Mouse (Mus musculus) CH12.LX (cell line): ENCODE results near the gene Lypd6b. TPM values are rescaled to one million over a fixed set of nuclear protein-coding genes. Genes with fewer than 3 reads are reported as not detected.

Experiments
- DNase-seq: peaks from one replicate; pipeline ENCODE4 v3.0.0-alpha.2; 2013; ENCODE audit errors: extremely low read depth
- H3K27ac ChIP-seq: 2 replicates; pipeline ENCODE4 v1.5.1; 2012; ENCODE audit warnings: low read depth, mild to moderate bottlenecking, control low read depth, moderate library complexity; ENCODE audit not compliant: insufficient read depth
- H3K27me3 ChIP-seq: replicated peaks from 2 replicates; pipeline ENCODE3; 2012; ENCODE audit warnings: inconsistent platforms
- H3K36me3 ChIP-seq, 2 experiments: replicated peaks in 1 of 2; 2 replicates each; pipeline versions ENCODE3 to v1.6.1; 2012; ENCODE audit warnings: inconsistent platforms in 1 of 2, low read length in 1 of 2, mild to moderate bottlenecking in 1 of 2, mixed read lengths in 1 of 2, moderate library complexity in 1 of 2; ENCODE audit not compliant: control insufficient read depth in 1 of 2, insufficient read depth in 1 of 2
- H3K4me1 ChIP-seq, 2 experiments: 2 replicates each; pipeline ENCODE4 v1.6.1; 2012; ENCODE audit warnings: inconsistent platforms in 1 of 2, moderate library complexity in 1 of 2; ENCODE audit not compliant: insufficient read depth in 2 of 2, control insufficient read depth in 1 of 2
- H3K4me2 ChIP-seq: 2 replicates; pipeline ENCODE4 v1.6.1; 2012; ENCODE audit warnings: low read depth, mild to moderate bottlenecking, control low read depth; ENCODE audit not compliant: poor library complexity, insufficient read depth, severe bottlenecking
- H3K4me3 ChIP-seq, 3 experiments: fragments of 150-350 bp in 1 of 3; sonication (generic) in 1 of 3; replicated peaks in 1 of 3; 2 replicates each; pipeline versions ENCODE3 to v1.5.1; 2011 to 2012; ENCODE audit warnings: low read depth in 2 of 3, low read length in 2 of 3, mild to moderate bottlenecking in 2 of 3, moderate library complexity in 2 of 3, control low read depth in 1 of 3, improper control_type of control experiment in 1 of 3, inconsistent platforms in 1 of 3, mixed read lengths in 1 of 3; ENCODE audit not compliant: poor library complexity in 1 of 3
- H3K79me2 ChIP-seq: replicated peaks from 2 replicates; pipeline ENCODE4 v1.6.1; 2012; ENCODE audit warnings: mild to moderate bottlenecking, moderate library complexity; ENCODE audit not compliant: control insufficient read depth, poor library complexity, insufficient read depth, severe bottlenecking; ENCODE audit errors: extremely low read depth
- H3K9ac ChIP-seq: 2 replicates; pipeline ENCODE4 v1.6.1; 2012; ENCODE audit warnings: low read depth, mild to moderate bottlenecking, control low read depth, moderate library complexity; ENCODE audit not compliant: insufficient read depth
- H3K9me3 ChIP-seq: replicated peaks from 2 replicates; pipeline ENCODE3; 2012; ENCODE audit warnings: low read length, inconsistent platforms, mixed read lengths
- BHLHE40 ChIP-seq: IDR thresholded peaks from 2 replicates; pipeline ENCODE4 v1.6.1; 2011; ENCODE audit warnings: mild to moderate bottlenecking, low read depth, low read length, improper control_type of control experiment
- CHD2 ChIP-seq: IDR thresholded peaks from 2 replicates; pipeline ENCODE4 v1.6.1; 2011; ENCODE audit warnings: low read length, improper control_type of control experiment
- CTCF ChIP-seq, 2 experiments: IDR thresholded peaks in 1 of 2; conservative IDR thresholded peaks in 1 of 2; 2 replicates each; pipeline ENCODE4 v1.5.1; 2011 to 2012; ENCODE audit warnings: low read depth in 2 of 2, low read length in 2 of 2, improper control_type of control experiment in 1 of 2, inconsistent platforms in 1 of 2, mild to moderate bottlenecking in 1 of 2, moderate library complexity in 1 of 2
- E2F4 ChIP-seq: IDR thresholded peaks from 2 replicates; pipeline ENCODE4 v1.6.1; 2011; ENCODE audit warnings: low read depth, low read length, improper control_type of control experiment; ENCODE audit not compliant: insufficient replicate concordance
- ELF1 ChIP-seq: IDR thresholded peaks from 2 replicates; pipeline ENCODE4 v1.6.1; 2014; ENCODE audit warnings: low read depth, mild to moderate bottlenecking, inconsistent platforms, low read length, improper control_type of control experiment
- ETS1 ChIP-seq: conservative IDR thresholded peaks from 2 replicates; pipeline ENCODE4 v1.6.1; 2012; ENCODE audit warnings: low read depth, mild to moderate bottlenecking, inconsistent platforms, low read length, improper control_type of control experiment, moderate library complexity
- GABPA ChIP-seq: IDR thresholded peaks from 2 replicates; pipeline ENCODE4 v1.6.1; 2012; ENCODE audit warnings: low read depth, low read length, improper control_type of control experiment, inconsistent platforms; ENCODE audit not compliant: insufficient replicate concordance
- HCFC1 ChIP-seq: IDR thresholded peaks from 2 replicates; pipeline ENCODE4 v1.6.1; 2012; ENCODE audit warnings: low read depth, mild to moderate bottlenecking, inconsistent platforms, low read length, improper control_type of control experiment
- JUN ChIP-seq: IDR thresholded peaks from 2 replicates; pipeline ENCODE4 v1.6.1; 2011; ENCODE audit warnings: low read depth, mild to moderate bottlenecking, low read length, improper control_type of control experiment, moderate library complexity; ENCODE audit not compliant: insufficient read depth
- JUND ChIP-seq: conservative IDR thresholded peaks from 2 replicates; pipeline ENCODE4 v1.6.1; 2011; ENCODE audit warnings: low read depth, low read length, improper control_type of control experiment
- KAT2A ChIP-seq: IDR thresholded peaks from 2 replicates; pipeline ENCODE4 v1.6.1; 2012; ENCODE audit warnings: low read length, improper control_type of control experiment, inconsistent platforms; ENCODE audit not compliant: insufficient replicate concordance
- MAFK ChIP-seq: IDR thresholded peaks from 2 replicates; pipeline ENCODE4 v1.6.1; 2011; ENCODE audit warnings: low read length, improper control_type of control experiment; ENCODE audit not compliant: insufficient replicate concordance
- MAX ChIP-seq: IDR thresholded peaks from 2 replicates; pipeline ENCODE4 v1.6.1; 2011; ENCODE audit warnings: low read length, improper control_type of control experiment
- MAZ ChIP-seq: IDR thresholded peaks from 2 replicates; pipeline ENCODE4 v1.6.1; 2012; ENCODE audit warnings: low read depth, mild to moderate bottlenecking, inconsistent platforms, low read length, improper control_type of control experiment, moderate library complexity
- MEF2A ChIP-seq: IDR thresholded peaks from 2 replicates; pipeline ENCODE4 v1.6.1; 2014; ENCODE audit warnings: low read depth, mild to moderate bottlenecking, inconsistent platforms, low read length, improper control_type of control experiment, borderline replicate concordance
- MYC ChIP-seq: IDR thresholded peaks from 2 replicates; pipeline ENCODE4 v1.6.1; 2011; ENCODE audit warnings: low read depth, mild to moderate bottlenecking, improper control_type of control experiment, low read length
- NELFE ChIP-seq: IDR thresholded peaks from 2 replicates; pipeline ENCODE4 v1.6.1; 2011; ENCODE audit warnings: low read depth, low read length, improper control_type of control experiment
- NRF1 ChIP-seq: IDR thresholded peaks from 2 replicates; pipeline ENCODE4 v1.6.1; 2014; ENCODE audit warnings: low read depth, mild to moderate bottlenecking, inconsistent platforms, low read length, improper control_type of control experiment, moderate library complexity
- POLR2A ChIP-seq: IDR thresholded peaks from 2 replicates; pipeline ENCODE4 v1.6.1; 2011; ENCODE audit warnings: low read depth, mild to moderate bottlenecking, improper control_type of control experiment, low read length
- POLR2AphosphoS2 ChIP-seq: IDR thresholded peaks from 2 replicates; pipeline ENCODE4 v1.6.1; 2011; ENCODE audit warnings: low read depth, low read length, improper control_type of control experiment
- RAD21 ChIP-seq: IDR thresholded peaks from 2 replicates; pipeline ENCODE4 v1.6.1; 2011; ENCODE audit warnings: low read depth, mild to moderate bottlenecking, low read length, improper control_type of control experiment, moderate library complexity
- RCOR1 ChIP-seq: conservative IDR thresholded peaks from 2 replicates; pipeline ENCODE4 v1.6.1; 2012; ENCODE audit warnings: low read depth, mild to moderate bottlenecking, inconsistent platforms, low read length, improper control_type of control experiment
- SIN3A ChIP-seq: IDR thresholded peaks from 2 replicates; pipeline ENCODE4 v1.6.1; 2012; ENCODE audit warnings: low read length, improper control_type of control experiment, inconsistent platforms
- SMC3 ChIP-seq: IDR thresholded peaks from 2 replicates; pipeline ENCODE4 v1.6.1; 2011; ENCODE audit warnings: low read depth, low read length, improper control_type of control experiment
- TCF12 ChIP-seq: IDR thresholded peaks from 2 replicates; pipeline ENCODE4 v1.6.1; 2014; ENCODE audit warnings: low read depth, mild to moderate bottlenecking, inconsistent platforms, low read length, improper control_type of control experiment
- UBTF ChIP-seq: IDR thresholded peaks from 2 replicates; pipeline ENCODE4 v1.6.1; 2012; ENCODE audit warnings: low read depth, mild to moderate bottlenecking, inconsistent platforms, low read length, improper control_type of control experiment, moderate library complexity
- USF1 ChIP-seq: IDR thresholded peaks from 2 replicates; pipeline ENCODE4 v1.6.1; 2014; ENCODE audit warnings: low read depth, mild to moderate bottlenecking, inconsistent platforms, low read length, improper control_type of control experiment
- USF2 ChIP-seq: conservative IDR thresholded peaks from 2 replicates; pipeline ENCODE4 v1.6.1; 2011; ENCODE audit warnings: low read depth, low read length, improper control_type of control experiment
- ZC3H11A ChIP-seq: IDR thresholded peaks from 2 replicates; pipeline ENCODE4 v1.6.1; 2012; ENCODE audit warnings: low read depth, mild to moderate bottlenecking, inconsistent platforms, low read length, improper control_type of control experiment
- ZKSCAN1 ChIP-seq: IDR thresholded peaks from 2 replicates; pipeline ENCODE4 v1.6.1; 2012; ENCODE audit warnings: low read depth, inconsistent platforms, low read length, improper control_type of control experiment, borderline replicate concordance
- ZMIZ1 ChIP-seq: IDR thresholded peaks from 2 replicates; pipeline ENCODE4 v1.6.1; 2012; ENCODE audit warnings: low read depth, mild to moderate bottlenecking, inconsistent platforms, low read length, improper control_type of control experiment
- ZNF384 ChIP-seq: IDR thresholded peaks from 2 replicates; pipeline ENCODE4 v1.6.1; 2012; ENCODE audit warnings: low read depth, low read length, improper control_type of control experiment, inconsistent platforms
- dilution Hi-C: fragments of 300-500 bp; cut with MboI; formaldehyde crosslinking; loops from 2 replicates; pipeline ENCODE4 v1.14.3; 2020; ENCODE audit warnings: low sequenced_read_pairs; ENCODE audit not compliant: extremely low pct_unique_long_range_greater_than_20kb, extremely low pct_ligation_motif_present
- in situ Hi-C: fragments of 300-500 bp; cut with MboI; formaldehyde crosslinking; loops from 3 replicates; pipeline ENCODE4 v1.14.3; 2019; ENCODE audit warnings: low sequenced_read_pairs, low pct_ligation_motif_present, low pct_unique_long_range_greater_than_20kb, mixed read lengths
- polyA plus RNA-seq: library from polyadenylated mRNA; unstranded; fragments of >175 nt; gene quantifications from 2 replicates; pipeline ENCODE4 v1.2.1, GENCODE M21; 2012; ENCODE audit warnings: low read depth; ENCODE audit not compliant: insufficient read length
- total RNA-seq, 2 experiments: library from RNA; depleted of rRNA; stranded (reverse); fragments of 300-350 nt in 1 of 2; fragments of >200 nt in 1 of 2; gene quantifications; 2 replicates each; pipeline ENCODE4 v1.2.3; 2012 to 2014

Lypd6b gene
- total and polyA plus RNA-seq, 3 experiments: 0.15 to 1.4 TPM; not detected in 1

DNA sequence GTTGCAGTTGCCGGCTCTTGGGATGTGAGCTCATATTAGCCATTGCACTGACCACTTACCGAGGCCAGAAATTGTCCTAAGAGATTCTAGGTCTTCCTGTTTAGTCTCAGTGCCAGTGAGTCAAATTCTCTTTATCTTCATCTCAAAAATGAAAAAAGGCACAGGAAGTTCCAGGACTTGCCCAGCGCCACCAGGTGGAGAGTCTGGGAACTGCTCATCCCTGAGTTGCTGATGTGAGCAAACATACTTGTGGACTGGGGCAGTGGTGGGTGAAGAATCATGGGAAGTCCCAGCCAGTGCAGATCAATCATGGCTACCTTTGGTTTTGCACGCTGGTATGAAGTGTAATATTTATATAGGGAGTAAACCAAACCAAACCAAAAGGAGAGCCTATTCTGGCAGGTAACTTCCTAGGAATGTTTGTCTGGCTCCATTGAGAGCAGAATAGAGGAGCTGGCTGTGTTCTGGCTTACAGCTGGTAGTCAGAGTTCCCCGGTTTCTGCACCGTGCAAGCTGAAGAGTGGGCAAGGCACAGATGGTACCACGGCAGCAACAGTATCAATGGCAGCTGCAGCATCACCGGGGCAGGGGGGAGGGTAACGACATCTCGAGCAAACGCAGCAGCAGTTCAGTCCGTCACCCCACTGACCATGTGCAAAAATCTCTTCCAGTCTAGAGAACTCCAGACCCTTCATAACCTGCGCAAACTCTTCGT, 38.7 kb upstream of the Lypd6b start:
- H3K9me3 ChIP-seq: peaks cover 10% of the 10 kb centered on the region
- in situ Hi-C loops: loop anchor here (25.0 kb wide), 1 partner anchor 836 kb away; no protein-coding TSS in a partner anchor
- dilution Hi-C loops: no loop called here
- H3K27me3 ChIP-seq: no peaks in the 10 kb centered on the region
- H3K4me1 ChIP-seq: peaks cover 37 to 74% of the 10 kb centered on the region in 2 experiments
- H3K9ac ChIP-seq: no peak overlapping the region
- TF ChIP-seq ZNF384: peak; percentile 36; the same call in 1 of the 2 replicates
- no peak for TF ChIP-seq MYC
- no peak for TF ChIP-seq MAZ
- 0 out of 2 replicates have a peak, but pooled peaks have one; percentile 57 for TF ChIP-seq SIN3A
- no peak for TF ChIP-seq ZKSCAN1
- TF ChIP-seq MAX: no peak
- TF ChIP-seq ETS1: no peak
- TF ChIP-seq CHD2: no peak
- TF ChIP-seq E2F4: no peak
- no peak for TF ChIP-seq UBTF
- TF ChIP-seq POLR2AphosphoS2: no peak
- peak; percentile 17; the same call in 1 of the 2 replicates for TF ChIP-seq JUND
- no peak for TF ChIP-seq GABPA
- TF ChIP-seq MEF2A: no peak
- TF ChIP-seq ZMIZ1: no peak
- TF ChIP-seq TCF12: no peak
- TF ChIP-seq ZC3H11A: no peak
- peak; percentile 69; the same call in 1 of the 2 replicates for TF ChIP-seq MAFK
- TF ChIP-seq HCFC1: no peak
- TF ChIP-seq BHLHE40: no peak
- TF ChIP-seq RAD21: peak; percentile 19
- TF ChIP-seq USF1: no peak
- TF ChIP-seq KAT2A: no peak
- TF ChIP-seq NELFE: no peak
- peak; percentile 40 for TF ChIP-seq ELF1
- TF ChIP-seq SMC3: peak; percentile 42
- no peak for TF ChIP-seq POLR2A
- no peak for TF ChIP-seq NRF1
- no peak for TF ChIP-seq JUN
- TF ChIP-seq RCOR1: no peak
- no peak for TF ChIP-seq USF2
- TF ChIP-seq CTCF (conservative IDR thresholded peaks at IDR 0.05 in 1 of 2, IDR thresholded peaks at IDR 0.05 in 1 of 2; ENCODE audit: low read depth in 2 of 2, low read length in 2 of 2): peak; percentile 75 to 78
- H3K27ac ChIP-seq: peak overlapping the region; percentile 16; the same call in 1 of the 2 replicates
- DNase-seq: no peak
- H3K4me2 ChIP-seq: no peak overlapping the region
- no peaks in the 10 kb centered on the region for H3K79me2 ChIP-seq
- peaks cover 0 to 8% of the 10 kb centered on the region in 2 experiments for H3K36me3 ChIP-seq
- H3K4me3 ChIP-seq: peak overlapping the region in 1 of 3 experiments; percentile 5
